Mouse (Mus musculus) right cerebral cortex, postnatal 14 days (tissue): ENCODE data around the gene Otos.

Source experiments
- DNase-seq: peaks from one replicate; pipeline ENCODE4 v3.0.0; 2022

The Otos gene

GRCm38 (mm10) chr1:92648673-92649072 is at the start of gene Otos:
Otos (minus strand) TSS chr1:92648841.
- DNase-seq, result peak; percentile 79

GRCm38 (mm10) chr1:92696848-92697247 is 48.2 kb upstream of the Otos start:
- peak; percentile 70 for DNase-seq

GRCm38 (mm10) chr1:92695751-92696150 is 47.1 kb upstream of the Otos start:
- no peak for DNase-seq

- DNase-seq, result no peak
These were observed 42.7 kb upstream of the Otos start for GRCm38 (mm10) chr1:92691166-92691844.

- DNase-seq, result no peak
These were observed 38.4 kb upstream of the Otos start for GRCm38 (mm10) chr1:92686994-92687393.

- DNase-seq, result peak; percentile 42
These were observed 34.5 kb upstream of the Otos start for GRCm38 (mm10) chr1:92683151-92683550.

- no peak for DNase-seq
These were observed 32.3 kb upstream of the Otos start for GRCm38 (mm10) chr1:92680668-92681603.

GRCm38 (mm10) chr1:92678757-92679156 is 30.1 kb upstream of the Otos start:
- DNase-seq, result no peak

- no peak for DNase-seq
These were observed 28.0 kb upstream of the Otos start for GRCm38 (mm10) chr1:92676676-92676975.

- peak; percentile 22 for DNase-seq
These were observed 27.5 kb upstream of the Otos start for GRCm38 (mm10) chr1:92675932-92676675.

- no peak for DNase-seq
These were observed 24.7 kb upstream of the Otos start for GRCm38 (mm10) chr1:92673258-92673782.

GRCm38 (mm10) chr1:92671326-92671725 is 22.7 kb upstream of the Otos start:
- DNase-seq, result no peak

GRCm38 (mm10) chr1:92669430-92669829 is 20.8 kb upstream of the Otos start:
- no peak for DNase-seq

- no peak for DNase-seq
These were observed 18.5 kb upstream of the Otos start for GRCm38 (mm10) chr1:92667106-92667505.

- DNase-seq, result no peak
These were observed 10.8 kb upstream of the Otos start for GRCm38 (mm10) chr1:92659392-92659791.

GRCm38 (mm10) chr1:92657025-92657820 is 8.6 kb upstream of the Otos start:
- no peak for DNase-seq

- no peak for DNase-seq
These were observed 6.0 kb upstream of the Otos start for GRCm38 (mm10) chr1:92654676-92655075.

GRCm38 (mm10) chr1:92653179-92653578 is 4.5 kb upstream of the Otos start:
- DNase-seq, result no peak

- no peak for DNase-seq
These were observed 2.8 kb upstream of the Otos start for GRCm38 (mm10) chr1:92651467-92651866.

- DNase-seq, result no peak
These were observed 444 bp downstream of the Otos start for GRCm38 (mm10) chr1:92648197-92648596.

- DNase-seq, result peak; percentile 78
These were observed 889 bp downstream of the Otos start for GRCm38 (mm10) chr1:92647752-92648151.

- DNase-seq, result no peak
These were observed 1.6 kb downstream of the Otos start for GRCm38 (mm10) chr1:92647026-92647425.
